Mouse (Mus musculus) megakaryocyte, embryonic 14.5 days (primary cell): ENCODE measurements around the gene Wdr5.

Source experiments
- FLI1 ChIP-seq: IDR thresholded peaks from 2 replicates; pipeline ENCODE4 v1.6.1; 2012; ENCODE audit warnings: low read length, inconsistent platforms, mixed read lengths
- GATA1 ChIP-seq: IDR thresholded peaks from 3 replicates; pipeline ENCODE4 v1.6.1; 2012; ENCODE audit warnings: mixed read lengths, low read length, inconsistent platforms, borderline replicate concordance

GRCm38 (mm10) chr2:27548664-27549369, 33.9 kb downstream of the Wdr5 start:
- TF ChIP-seq GATA1 = no peak
- no peak for TF ChIP-seq FLI1
